Mouse (Mus musculus): ENCODE results near the gene Unc45b.

DNA sequence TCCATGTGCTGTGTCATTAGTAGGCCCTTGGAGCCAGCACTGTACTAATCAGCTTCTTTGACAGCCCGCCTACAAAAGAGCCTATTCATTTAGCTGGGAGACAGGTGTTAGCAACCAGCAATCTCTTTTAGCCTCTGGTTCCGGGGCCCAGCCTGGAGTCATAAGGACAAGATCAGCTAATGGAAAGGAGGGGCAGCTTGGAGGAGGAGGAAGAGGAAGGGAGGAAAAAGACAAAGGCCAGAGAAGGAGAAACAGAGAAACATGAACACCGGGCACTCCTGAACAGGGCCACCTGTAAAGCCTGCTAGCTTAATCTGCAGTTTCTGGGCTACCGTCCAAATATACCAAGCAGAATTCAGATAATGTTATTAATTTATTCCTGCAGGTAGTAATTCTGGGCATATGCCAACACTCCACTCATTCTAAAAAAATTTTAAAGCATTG is 46.8 kb upstream of the Unc45b start:
- TF ChIP-seq POLR2A (IDR thresholded peaks at IDR 0.05; ENCODE audit: control insufficient read depth, low read depth, low read length) (no peak), CTCF (IDR thresholded peaks at IDR 0.05; ENCODE audit: control insufficient read depth, insufficient read depth, insufficient replicate concordance, low read depth, low read length) (no peak)

All from testis, adult 2 months (tissue).